Mouse (Mus musculus) limb, embryonic 10.5 days (tissue): ENCODE measurements around the gene Tnnc2. TPM values are rescaled to one million over a fixed set of nuclear protein-coding genes. Genes with fewer than 3 reads are reported as not detected.

Source experiments
- DNase-seq: peaks from one replicate; pipeline ENCODE4 v3.0.0-alpha.2; 2017; ENCODE audit warnings: low spot score
- H3K27ac ChIP-seq: fragments of 300-500 bp; sonication (generic); 2 replicates; pipeline ENCODE4 v1.5.1; 2016; ENCODE audit warnings: mild to moderate bottlenecking
- H3K27me3 ChIP-seq: fragments of 300-500 bp; sonication (generic); 2 replicates; pipeline ENCODE4 v1.6.1; 2016; ENCODE audit warnings: low read depth, mild to moderate bottlenecking; ENCODE audit not compliant: poor library complexity, severe bottlenecking
- H3K36me3 ChIP-seq: fragments of 300-500 bp; sonication (generic); 2 replicates; pipeline ENCODE4 v1.6.1; 2016; ENCODE audit warnings: mild to moderate bottlenecking, moderate library complexity
- H3K4me1 ChIP-seq: fragments of 300-500 bp; sonication (generic); 2 replicates; pipeline ENCODE4 v1.6.1; 2016
- H3K4me3 ChIP-seq: fragments of 300-500 bp; sonication (generic); 2 replicates; pipeline ENCODE4 v1.5.1; 2016; ENCODE audit warnings: mild to moderate bottlenecking, moderate library complexity
- H3K9me3 ChIP-seq: fragments of 300-500 bp; sonication (generic); replicated peaks from 2 replicates; pipeline ENCODE4 v1.6.1; 2016; ENCODE audit warnings: mild to moderate bottlenecking
- WGBS: fragments of 180-500 bp; shearing (Covaris S2); methylation state at CpG from one replicate; pipeline ENCODE4 v1.1.7; 2016; 5-methylcytosine and 5-hydroxymethylcytosine counted together
- polyA plus RNA-seq: library from polyadenylated mRNA; unstranded; fragments of >200 nt; fragmentation: Nextera tagmentation; extraction: Ambion mirVana; gene quantifications from 2 replicates; pipeline ENCODE4 v1.2.1, GENCODE M21; 2016

The Tnnc2 gene
- polyA plus RNA-seq, 1 experiment from 2014 or later: 1.3 TPM

GRCm38 (mm10) chr2:164792400-164793190 is 12.8 kb upstream of the Tnnc2 start:
- Histone ChIP-seq H3K9me3 (no peaks in the 10 kb centered on the region), H3K36me3 (peaks cover 82% of the 10 kb centered on the region), H3K4me3 (no peak overlapping the region), H3K27ac (no peak overlapping the region), H3K4me1 (peaks cover 2% of the 10 kb centered on the region; the same call in 1 of the 2 replicates), H3K27me3 (no peaks in the 10 kb centered on the region)
- 92% methylated on average over 12 of the region's 12 CpGs for WGBS
- DNase-seq: no peak

GRCm38 (mm10) chr2:164791841-164792261 is 12.1 kb upstream of the Tnnc2 start:
- H3K27ac ChIP-seq: no peak overlapping the region
- H3K9me3 ChIP-seq: no peaks in the 10 kb centered on the region
- 93% methylated on average over 18 of the region's 18 CpGs for WGBS
- peaks cover 76% of the 10 kb centered on the region for H3K36me3 ChIP-seq
- no peak overlapping the region for H3K4me3 ChIP-seq
- peaks cover 2% of the 10 kb centered on the region; the same call in 1 of the 2 replicates for H3K4me1 ChIP-seq
- no peaks in the 10 kb centered on the region for H3K27me3 ChIP-seq
- no peak for DNase-seq

GRCm38 (mm10) chr2:164790451-164790850 is 10.7 kb upstream of the Tnnc2 start:
- peaks cover 62% of the 10 kb centered on the region for H3K36me3 ChIP-seq
- no peaks in the 10 kb centered on the region for H3K27me3 ChIP-seq
- no peak overlapping the region for H3K4me3 ChIP-seq
- peaks cover 13% of the 10 kb centered on the region for H3K4me1 ChIP-seq
- 84% methylated on average over 4 of the region's 4 CpGs for WGBS
- no peaks in the 10 kb centered on the region for H3K9me3 ChIP-seq
- no peak overlapping the region for H3K27ac ChIP-seq
- DNase-seq: no peak

- H3K36me3 ChIP-seq: peaks cover 47% of the 10 kb centered on the region
- H3K27ac ChIP-seq: no peak overlapping the region
- no peak for DNase-seq
- H3K4me3 ChIP-seq: no peak overlapping the region
- peaks cover 20% of the 10 kb centered on the region for H3K4me1 ChIP-seq
- H3K9me3 ChIP-seq: no peaks in the 10 kb centered on the region
- 73% methylated on average over 4 of the region's 4 CpGs for WGBS
- no peaks in the 10 kb centered on the region for H3K27me3 ChIP-seq
Observed at GRCm38 (mm10) chr2:164788411-164788810, 8.6 kb upstream of the Tnnc2 start.

GRCm38 (mm10) chr2:164787779-164788178 is 8.0 kb upstream of the Tnnc2 start:
- Histone ChIP-seq H3K4me3 (no peak overlapping the region), H3K9me3 (no peaks in the 10 kb centered on the region), H3K36me3 (peaks cover 41% of the 10 kb centered on the region), H3K4me1 (peaks cover 20% of the 10 kb centered on the region), H3K27ac (no peak overlapping the region), H3K27me3 (no peaks in the 10 kb centered on the region)
- WGBS: 89% methylated on average over 10 of the region's 10 CpGs
- DNase-seq: no peak

- no peak overlapping the region for H3K27ac ChIP-seq
- H3K9me3 ChIP-seq: no peaks in the 10 kb centered on the region
- H3K27me3 ChIP-seq: no peaks in the 10 kb centered on the region
- WGBS: 91% methylated on average over 3 of the region's 3 CpGs
- no peak overlapping the region for H3K4me3 ChIP-seq
- no peak for DNase-seq
- H3K4me1 ChIP-seq: peaks cover 20% of the 10 kb centered on the region
- peaks cover 33% of the 10 kb centered on the region for H3K36me3 ChIP-seq
Observed at GRCm38 (mm10) chr2:164787032-164787431, 7.3 kb upstream of the Tnnc2 start.

GRCm38 (mm10) chr2:164786388-164786885 is 6.7 kb upstream of the Tnnc2 start:
- peaks cover 20% of the 10 kb centered on the region for H3K4me1 ChIP-seq

GRCm38 (mm10) chr2:164785481-164786387 is 6.0 kb upstream of the Tnnc2 start, which contains the start of gene Snx21:
Gene Snx21 (plus strand): TSS chr2:164785823.
- Histone ChIP-seq H3K4me3 (peak within 1 kb of the TSS; percentile 73), H3K36me3 (peaks cover 20% of the 10 kb centered on the region), H3K27me3 (no peaks in the 10 kb centered on the region), H3K4me1 (peaks cover 20% of the 10 kb centered on the region), H3K27ac (peak within 1 kb of the TSS; percentile 83), H3K9me3 (no peaks in the 10 kb centered on the region)
- peak; percentile 92 for DNase-seq
- under 1% methylated on average over 85 of the region's 89 CpGs for WGBS

More at GRCm38 (mm10) chr2:164786388-164786885, 6.7 kb upstream of the Tnnc2 start:
- H3K27ac ChIP-seq: peak overlapping the region; percentile 83
- peaks cover 27% of the 10 kb centered on the region for H3K36me3 ChIP-seq
- H3K9me3 ChIP-seq: no peaks in the 10 kb centered on the region
- 10% methylated on average over 15 of the region's 15 CpGs for WGBS
- DNase-seq: no peak
- H3K4me3 ChIP-seq: peak overlapping the region; percentile 73
- no peaks in the 10 kb centered on the region for H3K27me3 ChIP-seq

- no peaks in the 10 kb centered on the region for H3K27me3 ChIP-seq
- DNase-seq: no peak
- H3K9me3 ChIP-seq: no peaks in the 10 kb centered on the region
- 17% methylated on average over 7 of the region's 7 CpGs for WGBS
- peaks cover 12% of the 10 kb centered on the region for H3K36me3 ChIP-seq
- H3K4me3 ChIP-seq: peak overlapping the region; percentile 73
- peaks cover 20% of the 10 kb centered on the region for H3K4me1 ChIP-seq
- H3K27ac ChIP-seq: peak overlapping the region; percentile 83
Observed at GRCm38 (mm10) chr2:164784869-164785420, 5.2 kb upstream of the Tnnc2 start.

GRCm38 (mm10) chr2:164783926-164784581 is 4.3 kb upstream of the Tnnc2 start:
- Histone ChIP-seq H3K4me1 (peaks cover 20% of the 10 kb centered on the region), H3K27me3 (no peaks in the 10 kb centered on the region), H3K36me3 (0 out of 2 replicates have a peak, but pooled peaks cover 6% of the 10 kb centered on the region), H3K4me3 (no peak overlapping the region), H3K9me3 (no peaks in the 10 kb centered on the region), H3K27ac (no peak overlapping the region)
- WGBS: 73% methylated on average over 7 of the region's 7 CpGs
- no peak for DNase-seq

- H3K4me3 ChIP-seq: no peak overlapping the region
- DNase-seq: no peak
- no peaks in the 10 kb centered on the region for H3K36me3 ChIP-seq
- H3K27ac ChIP-seq: no peak overlapping the region
- WGBS: 69% methylated on average over 4 of the region's 4 CpGs
- peaks cover 6% of the 10 kb centered on the region; the same call in 1 of the 2 replicates for H3K27me3 ChIP-seq
- H3K4me1 ChIP-seq: peaks cover 18% of the 10 kb centered on the region
- H3K9me3 ChIP-seq: no peaks in the 10 kb centered on the region
Observed at GRCm38 (mm10) chr2:164781876-164782275, 2.1 kb upstream of the Tnnc2 start.

- 86% methylated on average over 7 of the region's 7 CpGs for WGBS
- Histone ChIP-seq H3K9me3 (no peaks in the 10 kb centered on the region), H3K27me3 (peaks cover 12% of the 10 kb centered on the region; the same call in 1 of the 2 replicates), H3K4me3 (no peak overlapping the region), H3K36me3 (no peaks in the 10 kb centered on the region), H3K27ac (no peak overlapping the region), H3K4me1 (no peaks in the 10 kb centered on the region)
- DNase-seq: no peak
Observed at GRCm38 (mm10) chr2:164778809-164779208, 958 bp downstream of the Tnnc2 start.
